Mouse (Mus musculus): ENCODE data around the gene Gch1.

DNA sequence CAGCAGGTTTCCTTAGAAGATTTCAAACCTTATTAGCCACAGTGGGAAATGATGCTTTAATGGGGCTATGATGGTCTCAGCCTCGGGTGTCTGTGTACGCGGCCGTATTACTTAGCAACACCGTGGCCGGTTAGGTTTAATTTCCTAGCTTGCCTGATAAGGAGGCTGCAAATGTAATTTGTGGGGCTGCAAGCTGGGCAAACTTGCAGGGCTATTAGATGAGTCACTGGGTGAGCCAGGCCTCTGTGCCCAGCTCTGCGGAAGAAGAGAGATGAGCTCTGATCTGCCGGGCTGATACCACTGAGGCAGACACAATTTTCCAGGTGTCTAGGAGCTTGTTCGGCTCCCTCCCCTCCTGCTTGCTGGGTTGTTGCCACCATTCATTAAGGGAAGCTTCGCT lies 55.3 kb downstream of the Gch1 start:
- no peak for TF ChIP-seq CTCF (IDR thresholded peaks at IDR 0.05)
- no peak for TF ChIP-seq EP300 (IDR thresholded peaks at IDR 0.05)
